Mouse (Mus musculus): Measurements from ENCODE around the gene Lrrc20. TPM values are rescaled to one million over a fixed set of nuclear protein-coding genes. Genes with fewer than 3 reads are reported as not detected.

Lrrc20 gene
- total RNA-seq (2021) = 10 to 100 TPM; 29.9 to 32.0 TPM
- 38.9 and 55.5 TPM in 2 replicates for polyA plus RNA-seq (2012; rRNA removed)
- long read RNA-seq, partial matches to known transcripts = 7 of 11 reads
- long read RNA-seq, other reads (novel, unspliced or antisense) = 0 of 11 reads

DNA sequence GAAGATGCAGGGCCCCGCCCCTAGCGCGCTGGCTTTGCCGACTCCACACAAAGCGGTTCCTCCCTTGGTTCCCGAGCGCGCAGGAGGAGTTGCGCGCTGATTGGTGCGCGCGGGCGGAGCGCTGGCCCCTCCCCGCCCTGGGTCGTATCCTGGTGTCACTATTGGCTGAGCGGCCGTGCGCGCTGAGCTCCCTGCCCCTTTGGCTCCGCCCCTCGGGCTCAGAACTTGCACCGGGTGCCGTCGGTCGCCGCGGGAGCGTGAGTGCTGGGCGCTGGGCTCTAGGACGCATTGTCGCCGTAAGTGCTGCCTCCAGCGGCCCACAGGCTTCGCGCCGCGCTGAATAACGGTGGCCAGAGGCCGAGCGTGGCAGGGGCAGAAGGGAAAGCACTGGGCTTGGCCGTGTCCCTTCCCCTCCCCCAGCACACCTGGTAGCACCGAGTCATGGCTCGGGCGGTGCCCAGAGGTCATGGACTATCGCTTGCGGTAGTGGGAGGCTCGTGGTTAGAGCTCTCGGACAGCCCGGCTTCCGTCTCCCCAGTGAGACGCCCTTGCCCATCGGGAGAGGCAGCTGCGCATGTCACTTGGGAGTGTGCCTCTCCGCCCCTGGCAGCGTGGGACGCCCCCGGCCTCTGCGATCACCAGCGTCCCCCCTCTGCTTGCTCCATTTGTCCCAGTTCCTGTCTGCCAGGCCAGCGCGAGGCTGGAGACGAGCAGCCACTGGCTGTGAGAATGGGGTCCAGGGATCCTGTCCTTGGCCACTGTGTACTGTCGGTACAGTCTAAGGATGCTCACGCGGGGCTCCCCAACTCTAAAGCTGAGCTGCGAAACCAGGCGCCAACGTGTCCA, at the start of gene Lrrc20:
Gene Lrrc20 (plus strand): TSS at position 208 of the 846 bp plus-strand sequence.
- intact Hi-C loops (cut with DNase I) = loop anchor here (5.0 kb wide), 1 partner anchor 171 kb away; the partner anchor contains the start of gene Ppa1
- no peaks in the 10 kb centered on the region for H3K79me2 ChIP-seq (replicated peaks; ENCODE audit: control insufficient read depth, insufficient read depth, low read length)
- peak; percentile 93 to 97 for DNase-seq
- peaks cover 5% of the 10 kb centered on the region for H3K4me1 ChIP-seq (ENCODE audit: control insufficient read depth, insufficient read depth, low read length)
- WGBS = under 1% methylated on average over 70 of the region's 70 CpGs
- TF ChIP-seq CTCF (IDR thresholded peaks at IDR 0.05) (peak; percentile 38), POLR2A (IDR thresholded peaks at IDR 0.05; ENCODE audit: insufficient read depth, low read depth, low read length) (peak; percentile 82), EP300 (IDR thresholded peaks at IDR 0.05; ENCODE audit: insufficient read depth, low read depth, low read length) (no peak)
- H3K4me3 ChIP-seq = peak within 1 kb of the TSS; percentile 60
- no peaks in the 10 kb centered on the region for H3K27me3 ChIP-seq (ENCODE audit: control insufficient read depth, insufficient read depth, low read length)
- peak within 1 kb of the TSS; percentile 87 for H3K27ac ChIP-seq
- H3K9ac ChIP-seq (ENCODE audit: low read depth, low read length) = peak within 1 kb of the TSS; percentile 91
- H3K36me3 ChIP-seq (ENCODE audit: control insufficient read depth, insufficient read depth, low read length) = no peaks in the 10 kb centered on the region; the same call in 1 of the 2 replicates

DNA sequence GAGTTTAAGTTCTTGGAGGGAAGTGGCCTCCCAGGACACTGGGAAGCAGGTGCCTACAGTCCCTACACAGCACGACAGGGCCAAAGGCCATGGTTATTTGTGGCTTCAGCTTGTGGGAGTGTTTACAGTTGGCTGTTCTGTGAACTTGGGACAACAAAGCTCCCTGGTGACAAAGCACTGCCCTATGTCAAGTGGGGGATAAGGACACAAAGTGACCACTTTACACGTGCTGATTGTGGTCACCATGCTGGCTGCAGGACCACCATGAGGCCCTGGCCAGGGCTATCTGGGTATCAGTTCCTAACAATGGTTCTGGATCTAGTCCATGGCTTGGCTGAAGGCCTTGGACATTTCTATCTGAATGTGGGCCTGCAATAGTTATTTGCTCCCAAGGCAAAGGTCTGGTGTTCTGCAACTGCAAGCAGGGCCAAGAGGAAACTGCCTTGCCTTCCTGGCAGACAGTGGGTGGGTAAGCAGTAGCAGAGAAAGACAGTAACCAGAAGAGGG, 49.3 kb upstream of the Lrrc20 start:
- no peak overlapping the region for H3K9ac ChIP-seq (ENCODE audit: low read depth, low read length)
- H3K4me1 ChIP-seq (ENCODE audit: control insufficient read depth, insufficient read depth, low read length) = peaks cover 25% of the 10 kb centered on the region
- no peaks in the 10 kb centered on the region; the same call in 1 of the 2 replicates for H3K36me3 ChIP-seq (ENCODE audit: control insufficient read depth, insufficient read depth, low read length)
- no peaks in the 10 kb centered on the region for H3K79me2 ChIP-seq (replicated peaks; ENCODE audit: control insufficient read depth, insufficient read depth, low read length)
- no peaks in the 10 kb centered on the region for H3K27me3 ChIP-seq (ENCODE audit: control insufficient read depth, insufficient read depth, low read length)
- 6% methylated on average over 2 of the region's 2 CpGs for WGBS
- TF ChIP-seq POLR2A (IDR thresholded peaks at IDR 0.05; ENCODE audit: insufficient read depth, low read depth, low read length) = no peak
- peak; percentile 94 for TF ChIP-seq EP300 (IDR thresholded peaks at IDR 0.05; ENCODE audit: insufficient read depth, low read depth, low read length)
- TF ChIP-seq CTCF (IDR thresholded peaks at IDR 0.05) = no peak
- peak overlapping the region; percentile 68 for H3K27ac ChIP-seq
- peak; percentile 73 to 83 for DNase-seq
- intact Hi-C loops (cut with DNase I) = loop anchor here (2.0 kb wide), 1 partner anchor 18 kb away; no protein-coding TSS in a partner anchor
- no peak overlapping the region for H3K4me3 ChIP-seq

DNA sequence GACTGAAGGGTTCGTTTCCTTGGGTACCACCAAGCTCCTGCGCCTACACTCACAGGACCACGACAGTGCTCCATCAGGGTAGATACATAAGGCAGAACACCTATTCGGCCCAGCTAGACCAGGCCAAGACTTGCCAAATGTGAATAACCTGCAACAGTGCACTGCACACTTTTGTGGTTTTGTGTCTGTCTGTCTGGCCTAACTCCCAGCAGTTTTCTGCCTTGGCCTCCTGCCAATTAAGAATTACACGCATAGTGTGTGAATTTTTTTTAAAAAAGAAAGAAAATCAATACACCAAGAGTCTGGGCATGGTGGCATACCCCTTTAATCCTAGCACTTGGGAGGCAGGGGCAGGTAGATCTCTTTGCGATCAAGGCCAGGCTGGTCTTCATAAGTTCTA, 47.6 kb upstream of the Lrrc20 start:
- Histone ChIP-seq H3K27me3 (ENCODE audit: control insufficient read depth, insufficient read depth, low read length) (no peaks in the 10 kb centered on the region), H3K4me3 (no peak overlapping the region), H3K4me1 (ENCODE audit: control insufficient read depth, insufficient read depth, low read length) (peaks cover 25% of the 10 kb centered on the region), H3K36me3 (ENCODE audit: control insufficient read depth, insufficient read depth, low read length) (no peaks in the 10 kb centered on the region; the same call in 1 of the 2 replicates), H3K79me2 (replicated peaks; ENCODE audit: control insufficient read depth, insufficient read depth, low read length) (no peaks in the 10 kb centered on the region), H3K27ac (no peak overlapping the region), H3K9ac (ENCODE audit: low read depth, low read length) (no peak overlapping the region)
- intact Hi-C loops (cut with DNase I) = loop anchor here (2.0 kb wide), 1 partner anchor 17 kb away; no protein-coding TSS in a partner anchor
- TF ChIP-seq EP300 (IDR thresholded peaks at IDR 0.05; ENCODE audit: insufficient read depth, low read depth, low read length) = no peak
- no peak for TF ChIP-seq CTCF (IDR thresholded peaks at IDR 0.05)
- TF ChIP-seq POLR2A (IDR thresholded peaks at IDR 0.05; ENCODE audit: insufficient read depth, low read depth, low read length) = no peak
- no peak for DNase-seq
- 82% methylated on average over 6 of the region's 6 CpGs for WGBS

DNA sequence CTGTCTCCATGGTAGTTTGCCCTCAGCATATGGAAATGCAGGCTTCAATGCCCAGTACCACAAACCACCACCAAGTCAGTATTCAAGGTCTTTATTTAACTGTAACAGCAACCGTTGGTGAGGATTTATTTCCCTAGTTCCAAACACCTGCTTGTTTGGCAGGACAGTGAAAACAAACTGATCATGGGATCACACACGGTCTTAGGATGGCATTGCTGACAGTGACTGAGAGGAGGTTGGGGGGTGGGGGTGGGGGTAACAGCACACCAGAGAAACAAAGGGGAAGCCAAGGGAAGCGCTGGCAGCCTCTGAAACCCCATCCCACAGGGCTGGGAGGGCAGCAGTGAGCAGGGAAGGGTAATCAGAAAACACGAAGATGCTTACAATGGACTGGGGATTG, 47.2 kb upstream of the Lrrc20 start:
- peaks cover 25% of the 10 kb centered on the region for H3K4me1 ChIP-seq (ENCODE audit: control insufficient read depth, insufficient read depth, low read length)
- no peaks in the 10 kb centered on the region for H3K27me3 ChIP-seq (ENCODE audit: control insufficient read depth, insufficient read depth, low read length)
- TF ChIP-seq EP300 (IDR thresholded peaks at IDR 0.05; ENCODE audit: insufficient read depth, low read depth, low read length) = no peak
- no peak for TF ChIP-seq CTCF (IDR thresholded peaks at IDR 0.05)
- TF ChIP-seq POLR2A (IDR thresholded peaks at IDR 0.05; ENCODE audit: insufficient read depth, low read depth, low read length) = no peak
- H3K79me2 ChIP-seq (replicated peaks; ENCODE audit: control insufficient read depth, insufficient read depth, low read length) = no peaks in the 10 kb centered on the region
- intact Hi-C loops (cut with DNase I) = no loop called here
- 76% methylated on average over 4 of the region's 4 CpGs for WGBS
- DNase-seq = no peak
- no peak overlapping the region for H3K27ac ChIP-seq
- no peak overlapping the region for H3K9ac ChIP-seq (ENCODE audit: low read depth, low read length)
- no peak overlapping the region for H3K4me3 ChIP-seq
- no peaks in the 10 kb centered on the region; the same call in 1 of the 2 replicates for H3K36me3 ChIP-seq (ENCODE audit: control insufficient read depth, insufficient read depth, low read length)

DNA sequence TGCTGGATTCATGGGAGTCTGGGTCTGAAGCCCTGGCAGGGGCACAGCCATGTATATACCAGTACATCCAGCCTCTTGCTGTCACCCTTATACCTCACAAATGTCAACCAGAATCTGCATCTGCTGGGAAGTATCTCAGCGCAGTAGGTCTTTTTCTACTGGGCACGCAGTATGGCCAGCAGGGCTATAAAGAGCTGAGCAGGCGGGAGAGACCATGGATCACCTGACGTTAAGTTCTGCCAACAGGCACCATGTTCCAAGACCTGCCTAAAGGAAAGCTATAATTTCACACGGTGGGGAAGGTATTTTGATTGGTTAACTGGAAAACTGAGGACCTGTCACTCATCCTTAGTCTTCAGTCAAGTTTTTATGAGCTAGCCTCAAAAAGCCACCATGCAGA, 46.6 kb upstream of the Lrrc20 start:
- DNase-seq = no peak
- Histone ChIP-seq H3K27ac (no peak overlapping the region), H3K9ac (ENCODE audit: low read depth, low read length) (no peak overlapping the region), H3K79me2 (replicated peaks; ENCODE audit: control insufficient read depth, insufficient read depth, low read length) (no peaks in the 10 kb centered on the region), H3K4me3 (no peak overlapping the region), H3K36me3 (ENCODE audit: control insufficient read depth, insufficient read depth, low read length) (no peaks in the 10 kb centered on the region; the same call in 1 of the 2 replicates), H3K4me1 (ENCODE audit: control insufficient read depth, insufficient read depth, low read length) (peaks cover 24% of the 10 kb centered on the region), H3K27me3 (ENCODE audit: control insufficient read depth, insufficient read depth, low read length) (no peaks in the 10 kb centered on the region)
- WGBS = 96% methylated on average over 5 of the region's 5 CpGs
- TF ChIP-seq EP300 (IDR thresholded peaks at IDR 0.05; ENCODE audit: insufficient read depth, low read depth, low read length) (no peak), CTCF (IDR thresholded peaks at IDR 0.05) (no peak), POLR2A (IDR thresholded peaks at IDR 0.05; ENCODE audit: insufficient read depth, low read depth, low read length) (no peak)
- intact Hi-C loops (cut with DNase I) = no loop called here
